9 mouse cellular contexts compared by ENCODE assay signal in genomic region chr19:10603660-10604523, GRCm38 (mm10). TPM values are rescaled to one million over a fixed set of nuclear protein-coding genes. Genes with fewer than 3 reads are reported as not detected.
DNase-seq lines count a peak whose midpoint lies in the region; ATAC-seq and TF ChIP-seq lines count a peak whose summit lies in the region.
"Had no signal": no experiment of that assay in that cellular context is flagged by ENCODE, and none has a peak within 500 bp of the region (broad histone marks: within the 10 kb centered on the region; RNA-seq: fewer than 3 reads in every experiment).

No protein-coding gene starts in this region.

- no peak for ATAC-seq in neural tube, embryonic 11.5 days (ENCODE audit: insufficient read depth, low FRiP score, low TSS enrichment)
- no peak for ATAC-seq in kidney, embryonic 14.5 days (ENCODE audit: low FRiP score, low TSS enrichment)

- H3K9ac ChIP-seq in neural tube, embryonic 11.5 days (ENCODE audit: low read length), result peak overlapping the region; percentile 18; the same call in 1 of the 2 replicates
- peak overlapping the region; percentile 93; the same call in 1 of the 2 replicates for H3K9ac ChIP-seq in kidney, embryonic 14.5 days (ENCODE audit: low read depth, low read length)

- WGBS in neural tube, embryonic 11.5 days, result 88% methylated on average over 18 of the region's 18 CpGs
- 75% methylated on average over 18 of the region's 18 CpGs for WGBS in kidney, embryonic 14.5 days

- no peaks in the 10 kb centered on the region for H3K27me3 ChIP-seq in neural tube, embryonic 11.5 days (ENCODE audit: control insufficient read depth, insufficient read depth, low read length)
- H3K27me3 ChIP-seq in kidney, embryonic 14.5 days (ENCODE audit: control insufficient read depth, insufficient read depth, low read length), result no peaks in the 10 kb centered on the region

- peaks cover 7% of the 10 kb centered on the region for H3K36me3 ChIP-seq in neural tube, embryonic 11.5 days (ENCODE audit: control insufficient read depth, insufficient read depth, low read length)
- H3K36me3 ChIP-seq in kidney, embryonic 14.5 days (ENCODE audit: control insufficient read depth, insufficient read depth, low read length), result peaks cover 22% of the 10 kb centered on the region

- no peaks in the 10 kb centered on the region for H3K9me3 ChIP-seq in neural tube, embryonic 11.5 days (ENCODE audit: control insufficient read depth, low read length)
- no peaks in the 10 kb centered on the region for H3K9me3 ChIP-seq in kidney, embryonic 14.5 days (ENCODE audit: control insufficient read depth, low read length)

- H3K4me1 ChIP-seq in neural tube, embryonic 11.5 days (ENCODE audit: control insufficient read depth, insufficient read depth, low read length), result peaks cover 10% of the 10 kb centered on the region; the same call in 1 of the 2 replicates
- H3K4me1 ChIP-seq in embryonic fibroblast, embryonic 13.5 days (ENCODE audit: control insufficient read depth, insufficient read depth, low read length), result peaks cover 22% of the 10 kb centered on the region
- peaks cover 26% of the 10 kb centered on the region; the same call in 1 of the 2 replicates for H3K4me1 ChIP-seq in kidney, embryonic 14.5 days (ENCODE audit: control insufficient read depth, insufficient read depth, low read length)

- TF ChIP-seq CTCF in embryonic fibroblast, embryonic 13.5 days (IDR thresholded peaks at IDR 0.05; ENCODE audit: borderline replicate concordance, insufficient read depth, low read length), result no peak

- 0 out of 2 replicates have a peak overlapping the region, but pooled peaks have one; percentile 1 for H3K4me3 ChIP-seq in neural tube, embryonic 11.5 days (ENCODE audit: low read depth, low read length)
- no peak overlapping the region for H3K4me3 ChIP-seq in embryonic fibroblast, embryonic 13.5 days (ENCODE audit: insufficient read depth, low read length)
- no peak overlapping the region; the same call in 1 of the 2 replicates for H3K4me3 ChIP-seq in kidney, embryonic 14.5 days (ENCODE audit: low read length)

- H3K27ac ChIP-seq in neural tube, embryonic 11.5 days (ENCODE audit: low read depth, low read length), result no peak overlapping the region
- H3K27ac ChIP-seq in embryonic fibroblast, embryonic 13.5 days (ENCODE audit: insufficient read depth, low read length), result peak overlapping the region; percentile 85
- peak overlapping the region; percentile 92; the same call in 1 of the 2 replicates for H3K27ac ChIP-seq in kidney, embryonic 14.5 days (ENCODE audit: low read depth, low read length)

- DNase-seq in neural tube, embryonic 11.5 days (ENCODE audit: low spot score), result no peak
- DNase-seq in neural tube, embryonic 10.5 days (ENCODE audit: extremely low spot score, low spot score), result no peak
- DNase-seq in naive thymus-derived CD4-positive, alpha-beta T cell, adult 2 months (ENCODE audit: low read depth), result peak; percentile 32
- DNase-seq in gastrocnemius, adult 18-20 months (ENCODE audit: low spot score), result no peak
- DNase-seq in embryo, embryonic 11 days, result no peak
- DNase-seq in right cerebral cortex, postnatal 25 days, result no peak

- no peak overlapping the region for H3K4me2 ChIP-seq in neural tube, embryonic 11.5 days (ENCODE audit: low read depth)
- no peak overlapping the region for H3K4me2 ChIP-seq in kidney, embryonic 14.5 days (replicated peaks; ENCODE audit: low read depth, low read length)

- no peak for TF ChIP-seq POLR2A in embryonic fibroblast, embryonic 13.5 days (IDR thresholded peaks at IDR 0.05; ENCODE audit: low read depth, low read length)

RNA-seq across cellular contexts. Expression of gene Ddb1, which starts 1.2 kb away (rescaled TPM):
- polyA plus RNA-seq in neural tube, embryonic 11.5 days (2014; fragmentation: Nextera tagmentation; extraction: Ambion mirVana), result 442 and 460 TPM in 2 replicates
- 545 and 617 TPM in 2 replicates for polyA plus RNA-seq in embryonic fibroblast, embryonic 13.5 days (2011; ENCODE audit: insufficient read length, low read depth, missing spikeins)
- 238 and 353 TPM in 2 replicates for polyA plus RNA-seq in kidney, embryonic 14.5 days (2014; fragmentation: Nextera tagmentation; extraction: Ambion mirVana)
- 100 to 1,000 TPM; 127 to 132 TPM for total RNA-seq in gastrocnemius, adult 18-20 months (2021)

RNA-seq across cellular contexts. Expression of gene Tkfc, which starts 1.6 kb away (rescaled TPM):
- 21.2 and 22.7 TPM in 2 replicates for polyA plus RNA-seq in neural tube, embryonic 11.5 days (2014; fragmentation: Nextera tagmentation; extraction: Ambion mirVana)
- polyA plus RNA-seq in embryonic fibroblast, embryonic 13.5 days (2011; ENCODE audit: insufficient read length, low read depth, missing spikeins), result 19.8 and 24.0 TPM in 2 replicates
- polyA plus RNA-seq in kidney, embryonic 14.5 days (2014; fragmentation: Nextera tagmentation; extraction: Ambion mirVana), result 21.5 and 30.0 TPM in 2 replicates
- 1 to 10 TPM; 3.2 to 4.6 TPM for total RNA-seq in gastrocnemius, adult 18-20 months (2021)

RNA-seq across cellular contexts. Expression of gene Tmem138, which starts 26.7 kb away (rescaled TPM):
- 55.8 and 56.2 TPM in 2 replicates for polyA plus RNA-seq in neural tube, embryonic 11.5 days (2014; fragmentation: Nextera tagmentation; extraction: Ambion mirVana)
- polyA plus RNA-seq in embryonic fibroblast, embryonic 13.5 days (2011; ENCODE audit: insufficient read length, low read depth, missing spikeins), result 21.1 and 22.8 TPM in 2 replicates
- polyA plus RNA-seq in kidney, embryonic 14.5 days (2014; fragmentation: Nextera tagmentation; extraction: Ambion mirVana), result 57.9 and 59.2 TPM in 2 replicates
- total RNA-seq in gastrocnemius, adult 18-20 months (2021), result 1 to 10 TPM in 1 of 2 experiments, under 1 TPM in 1; 0.87 to 1.0 TPM

RNA-seq across cellular contexts. Expression of gene Cyb561a3, which starts 26.9 kb away (rescaled TPM):
- polyA plus RNA-seq in neural tube, embryonic 11.5 days (2014; fragmentation: Nextera tagmentation; extraction: Ambion mirVana), result 13.2 and 14.3 TPM in 2 replicates
- polyA plus RNA-seq in embryonic fibroblast, embryonic 13.5 days (2011; ENCODE audit: insufficient read length, low read depth, missing spikeins), result 19.7 and 20.5 TPM in 2 replicates
- 10.5 and 14.1 TPM in 2 replicates for polyA plus RNA-seq in kidney, embryonic 14.5 days (2014; fragmentation: Nextera tagmentation; extraction: Ambion mirVana)
- 1 to 10 TPM; 5.5 to 6.6 TPM for total RNA-seq in gastrocnemius, adult 18-20 months (2021)

RNA-seq across cellular contexts. Expression of gene Vwce, which starts 30.1 kb away (rescaled TPM):
- polyA plus RNA-seq in neural tube, embryonic 11.5 days (2014; fragmentation: Nextera tagmentation; extraction: Ambion mirVana), result 0.34 TPM in 2 replicates
- polyA plus RNA-seq in embryonic fibroblast, embryonic 13.5 days (2011; ENCODE audit: insufficient read length, low read depth, missing spikeins), result 0.70 and 1.1 TPM in 2 replicates
- 1.2 and 2.0 TPM in 2 replicates for polyA plus RNA-seq in kidney, embryonic 14.5 days (2014; fragmentation: Nextera tagmentation; extraction: Ambion mirVana)
- total RNA-seq in gastrocnemius, adult 18-20 months (2021), result not detected
- total RNA-seq: common myeloid progenitor, adult 5-6 weeks had no signal
